Mouse (Mus musculus) erythroblast, embryonic 14.5 days (primary cell): ENCODE results near the gene Ccdc162.

Source experiments
- GATA1 ChIP-seq: IDR thresholded peaks from 2 replicates; pipeline ENCODE4 v1.6.1; 2012; ENCODE audit warnings: low read length, inconsistent platforms, mixed read lengths
- TAL1 ChIP-seq: IDR thresholded peaks from 3 replicates; pipeline ENCODE4 v1.6.1; 2012; ENCODE audit warnings: low read length, inconsistent platforms, mixed read lengths

- no peak for TF ChIP-seq TAL1
- no peak for TF ChIP-seq GATA1
Measured at GRCm38 (mm10) chr10:41601898-41602545, 114.4 kb downstream of the Ccdc162 start.
